Mouse (Mus musculus): ENCODE measurements at regions not wholly inside any gene's neighbourhood (a gene's known extent, or its start where the extent isn't known, plus 50 kb on each side); places are given as distances from the start of the nearest gene placed in this dataset.
"Not testable (repeated sequence)": the region's sequence is repeated elsewhere in the genome, so short reads cannot be mapped to it uniquely, and the experiment has no call there.

DNA sequence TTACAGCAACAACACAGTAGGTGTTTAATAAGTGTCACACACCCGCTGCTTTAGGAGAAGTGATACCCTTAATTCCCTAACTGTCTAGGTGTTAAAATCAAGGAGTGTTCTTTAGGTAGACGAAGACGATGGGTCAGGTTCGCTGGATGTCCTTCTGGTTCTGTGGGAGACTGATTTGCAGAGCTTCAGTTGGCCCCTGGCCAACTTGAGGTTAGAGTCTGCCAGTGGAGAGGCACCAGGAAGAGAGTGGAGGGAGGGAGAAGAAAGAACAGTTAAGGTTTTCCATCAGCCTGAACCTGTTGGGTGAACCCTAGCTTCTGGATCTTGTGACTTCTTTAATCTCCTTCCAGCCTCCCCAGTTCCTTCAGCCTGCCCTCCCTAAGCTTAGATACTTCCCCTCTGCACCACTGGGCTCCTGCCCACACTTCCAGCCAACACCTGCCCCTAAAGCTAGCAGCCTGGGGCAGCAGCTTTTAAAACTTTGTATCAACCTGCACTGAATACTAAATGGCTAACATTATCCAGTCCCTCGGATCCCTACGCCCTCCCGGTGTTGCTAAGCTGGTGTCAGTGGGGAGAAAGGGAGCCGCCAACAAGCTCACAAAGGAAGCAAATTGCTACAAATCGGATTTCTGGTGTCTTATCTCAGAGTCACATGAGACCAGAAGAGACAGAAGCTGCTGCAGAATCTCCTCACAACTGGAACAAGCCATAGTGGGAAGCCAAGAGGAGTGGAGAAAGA is 62.1 kb upstream of the Adgrl1 start:
- ATAC-seq (replicated peaks; ENCODE audit: low read depth, poor library complexity, severe bottlenecking): peak; percentile 29; the same call in 1 of the 2 replicates

DNA sequence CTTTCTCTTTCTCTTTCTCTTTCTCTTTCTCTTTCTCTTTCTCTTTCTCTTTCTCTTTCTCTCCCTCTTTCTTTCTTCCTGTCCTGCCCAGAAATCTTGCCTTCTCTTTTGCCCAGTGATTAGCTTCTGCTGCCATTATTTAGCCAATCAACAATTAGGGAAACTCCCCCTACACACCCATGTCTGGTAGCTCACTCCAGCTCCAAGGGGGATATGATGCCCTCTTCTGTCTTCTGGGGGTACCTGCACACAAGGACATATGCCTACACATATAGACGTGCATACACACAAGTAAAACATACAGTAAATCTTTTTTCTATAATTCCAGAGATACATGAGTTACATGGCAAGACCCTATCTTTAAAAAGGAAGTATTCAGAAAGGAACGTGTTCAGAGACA is 70.1 kb upstream of the Adgrl1 start:
- ATAC-seq (replicated peaks; ENCODE audit: low read depth, poor library complexity, severe bottlenecking): no peak

DNA sequence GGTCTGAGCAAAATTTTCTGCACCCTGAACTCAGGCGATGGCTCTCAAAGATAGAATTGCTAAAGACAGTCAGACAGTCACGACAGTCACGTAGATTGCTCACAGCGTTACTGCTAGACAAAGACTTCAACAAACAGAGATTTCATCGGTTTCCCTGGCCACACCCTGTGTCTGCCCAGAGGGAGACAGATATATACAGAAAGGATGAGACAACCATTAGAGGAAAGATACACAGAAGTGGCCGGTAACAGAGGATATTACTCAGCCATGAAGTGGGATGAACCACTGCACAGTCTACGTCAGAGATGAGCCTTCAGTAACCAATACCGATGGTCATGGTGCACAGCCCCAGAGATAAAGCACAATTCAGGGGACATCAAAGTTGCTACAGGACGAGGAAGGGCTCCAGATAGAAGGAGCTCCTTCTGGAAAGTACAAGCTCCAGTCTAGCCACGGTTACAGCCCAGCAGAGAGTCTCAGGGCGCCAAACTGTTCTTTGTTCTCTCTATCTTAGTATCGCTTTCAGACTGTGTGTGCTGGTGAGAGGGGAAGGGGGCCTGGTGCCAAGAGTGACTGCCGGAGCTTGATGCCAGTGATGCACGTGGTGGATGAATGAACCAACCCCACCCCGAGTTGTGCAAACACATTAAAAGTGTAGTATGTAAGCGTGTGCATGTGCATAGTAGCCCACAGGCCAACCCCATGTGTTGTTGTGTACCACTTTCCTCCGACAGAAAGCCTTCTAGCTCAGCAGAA is 74.8 kb upstream of the Adgrl1 start:
- no peak for ATAC-seq (replicated peaks; ENCODE audit: low read depth, poor library complexity, severe bottlenecking)

DNA sequence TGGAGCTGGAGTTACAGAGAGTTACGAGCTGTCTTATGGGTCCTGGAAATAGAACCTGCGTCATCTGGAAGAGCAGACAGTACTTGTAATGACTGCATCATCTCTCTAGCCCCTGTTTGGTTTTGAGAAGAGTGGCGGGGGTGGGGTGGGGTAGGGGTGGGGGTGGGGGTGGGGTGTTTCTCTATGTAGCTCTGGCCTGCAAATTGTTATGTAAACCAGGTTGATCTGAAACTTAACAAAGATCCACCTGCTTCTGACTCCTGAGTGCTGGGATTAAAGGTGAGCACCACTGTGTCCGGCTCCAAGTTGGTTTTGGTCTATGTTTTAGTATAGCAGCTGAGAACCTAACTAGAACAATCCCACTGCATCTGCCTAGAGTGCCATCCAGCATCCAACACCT is 78.0 kb upstream of the Adgre5 start:
- ATAC-seq (replicated peaks; ENCODE audit: low read depth, poor library complexity, severe bottlenecking): no peak

DNA sequence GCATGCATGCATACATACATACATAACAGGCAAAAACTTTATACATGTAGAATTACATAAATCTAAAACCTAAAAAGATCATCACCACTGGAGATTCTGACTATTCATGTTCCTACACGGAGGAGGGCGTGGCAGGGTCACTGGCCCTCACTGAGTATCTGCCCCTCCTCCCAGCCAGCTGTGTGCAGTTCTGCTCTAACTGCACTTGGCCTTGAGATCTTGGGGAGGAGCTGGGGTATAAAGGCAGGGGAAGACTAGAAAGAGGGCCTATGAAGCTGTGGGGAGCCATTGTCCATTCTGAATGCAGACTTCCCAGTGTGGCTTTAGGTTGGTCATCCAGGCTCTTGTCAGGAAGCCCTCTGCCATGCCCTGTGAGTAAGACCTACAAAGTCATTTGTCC is 69.5 kb upstream of the Adgre5 start:
- no peak for ATAC-seq (replicated peaks; ENCODE audit: low read depth, poor library complexity, severe bottlenecking)

DNA sequence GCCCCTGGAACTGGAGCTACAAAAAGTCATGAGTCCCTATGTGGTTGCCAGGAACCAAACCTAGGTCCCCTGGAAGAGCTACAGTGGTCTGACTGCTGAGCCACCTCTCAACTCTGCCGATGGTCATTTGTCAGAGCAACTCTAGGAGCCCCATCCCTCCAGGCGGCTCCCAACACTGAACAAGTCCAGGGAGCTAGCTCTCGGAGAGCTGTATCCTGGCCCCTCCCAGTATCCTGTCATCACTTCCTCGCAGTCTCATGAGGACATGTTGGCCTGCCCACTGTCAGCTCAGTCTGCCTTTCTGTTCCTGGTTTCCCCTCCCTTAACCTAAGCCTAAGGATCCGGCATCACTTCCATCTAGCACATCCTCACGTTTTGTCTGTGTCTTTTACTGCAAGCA is 64.5 kb upstream of the Adgre5 start:
- ATAC-seq (replicated peaks; ENCODE audit: low read depth, poor library complexity, severe bottlenecking): no peak

DNA sequence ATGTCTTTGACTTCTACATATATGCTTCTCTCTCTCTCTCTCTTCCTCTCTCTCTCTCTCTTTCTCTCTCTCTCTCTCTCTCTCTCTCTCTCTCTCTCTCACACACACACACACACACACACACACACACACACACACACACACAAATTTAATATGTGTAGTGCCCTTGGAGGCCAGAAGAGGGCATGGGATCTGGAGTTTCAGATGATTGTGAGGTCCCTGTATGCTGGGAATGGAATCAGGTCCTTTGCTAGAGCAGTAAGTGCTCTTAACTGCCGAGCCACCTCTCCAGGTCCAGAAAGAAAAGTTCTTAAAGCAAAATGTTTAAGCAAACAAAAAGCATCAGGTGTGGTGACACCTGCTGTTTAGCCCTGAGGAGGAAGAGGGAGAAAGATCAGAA is 62.2 kb upstream of the Adgre5 start:
- ATAC-seq (replicated peaks; ENCODE audit: low read depth, poor library complexity, severe bottlenecking): not testable (repeated sequence)

DNA sequence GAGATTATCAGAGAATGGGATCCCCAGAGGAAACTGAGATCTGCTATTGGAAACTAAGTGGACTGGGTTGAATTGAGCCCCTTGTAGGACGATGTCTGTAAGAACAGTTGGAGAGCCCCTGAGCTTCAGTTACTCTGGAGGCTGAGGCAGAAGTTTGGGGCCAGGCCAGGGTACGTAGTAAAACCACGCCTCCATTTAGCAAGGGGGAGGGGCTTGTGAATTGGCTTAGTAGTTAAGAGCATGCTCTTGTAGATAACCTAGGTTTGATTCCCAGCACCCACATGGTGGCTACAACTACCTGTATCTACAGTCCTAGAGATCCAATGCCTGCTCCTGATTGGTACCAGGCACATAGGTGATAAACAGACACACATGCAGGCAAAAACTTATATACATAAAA is 61.4 kb upstream of the Adgre5 start:
- ATAC-seq (replicated peaks; ENCODE audit: low read depth, poor library complexity, severe bottlenecking): no peak

DNA sequence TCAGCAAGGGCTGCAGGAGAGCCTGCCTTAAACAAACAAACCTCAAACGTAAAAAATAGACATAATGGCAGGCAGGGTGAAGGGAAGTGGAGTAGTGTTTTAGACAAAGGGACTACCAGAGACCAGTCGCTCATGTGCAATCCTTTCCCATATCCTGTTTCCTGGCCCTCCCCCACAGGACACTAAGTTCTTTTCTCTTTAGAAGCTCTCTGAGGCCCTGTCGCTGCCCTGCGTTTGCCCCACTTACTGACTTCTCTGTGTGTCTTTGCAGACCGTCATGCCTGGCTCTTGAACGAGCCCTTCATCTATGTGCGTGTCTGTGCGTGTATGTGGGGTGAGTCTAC is 58.5 kb upstream of the Adgre5 start:
- no peak for ATAC-seq (replicated peaks; ENCODE audit: low read depth, poor library complexity, severe bottlenecking)

DNA sequence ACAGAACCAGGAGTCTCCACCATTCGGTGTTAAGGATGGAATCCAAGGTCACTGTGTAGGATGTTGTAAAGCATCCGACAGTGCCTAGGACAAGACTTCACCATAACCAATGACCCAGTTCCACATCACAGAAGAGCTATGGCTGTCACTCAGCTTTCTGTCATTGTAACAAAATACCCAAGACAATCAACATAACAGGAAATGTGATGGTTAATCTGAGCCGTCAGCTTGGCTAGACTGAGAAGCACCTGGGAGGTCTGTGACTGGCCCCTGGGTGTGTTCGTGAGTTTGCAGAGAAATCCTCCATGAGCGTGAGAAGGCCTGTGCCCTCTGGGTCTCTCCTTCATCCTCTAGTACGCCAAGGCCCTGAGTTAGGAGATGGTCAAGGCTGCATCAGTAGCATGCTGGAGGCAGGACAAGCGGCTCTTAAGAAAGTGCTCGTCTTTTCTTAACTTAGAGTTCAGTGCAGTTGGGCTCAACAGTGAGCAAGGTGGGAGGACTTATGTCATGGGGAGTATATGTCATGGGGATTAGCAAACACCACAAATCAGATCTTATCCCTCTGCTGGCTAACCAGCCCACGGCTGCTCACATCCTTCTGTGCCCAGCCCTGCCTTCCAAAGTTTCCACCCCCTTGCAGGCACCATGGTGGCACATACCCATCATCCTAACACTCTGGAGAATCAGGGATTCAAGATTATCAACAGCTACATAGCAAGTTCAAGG is 57.9 kb upstream of the Adgre5 start:
- no peak for ATAC-seq (replicated peaks; ENCODE audit: low read depth, poor library complexity, severe bottlenecking)

DNA sequence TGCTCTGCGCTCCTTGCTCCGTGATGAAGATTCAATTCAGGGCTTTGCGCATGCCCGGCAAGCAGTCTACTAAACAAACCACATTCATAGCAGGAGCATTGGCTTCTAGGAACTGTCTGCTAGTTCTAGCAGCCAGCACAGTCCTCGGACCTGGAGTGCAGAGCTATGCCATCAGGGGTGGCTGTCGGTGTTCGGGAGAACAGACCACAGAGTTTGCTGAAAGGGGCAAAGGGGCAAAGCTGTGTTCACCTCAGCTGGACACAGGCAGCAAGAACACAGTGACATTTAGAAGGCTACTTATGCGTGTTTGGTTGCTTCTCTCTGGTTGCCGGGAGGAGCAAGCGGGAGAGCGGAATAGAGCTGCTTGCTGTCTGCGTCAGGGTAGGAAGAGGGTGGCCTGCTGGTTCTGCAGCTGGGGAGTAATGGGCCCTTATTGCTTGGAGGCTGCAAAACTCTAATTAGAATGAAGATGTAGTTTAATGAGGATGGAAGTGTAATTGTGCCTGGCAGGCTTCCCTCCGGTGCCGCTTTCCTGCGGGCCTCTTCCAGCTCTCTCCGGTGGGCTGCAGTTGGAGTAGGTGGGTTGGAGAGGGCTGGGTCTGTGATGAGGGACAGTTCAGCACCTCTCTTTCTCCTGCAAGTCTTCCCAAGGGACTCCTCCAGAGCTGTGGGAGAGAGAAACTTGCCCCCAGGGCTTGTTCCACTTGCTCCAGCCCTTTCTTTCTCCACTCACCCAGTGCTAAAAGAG is 52.5 kb upstream of the Adgre5 start:
- ATAC-seq (replicated peaks; ENCODE audit: low read depth, poor library complexity, severe bottlenecking): no peak
